Mouse (Mus musculus) T-helper 1 cell (primary cell): ENCODE measurements around the gene Dusp12.

Experiments used
- in situ Hi-C: fragments of 300-600 bp; cut with MboI, MseI; formaldehyde crosslinking; loops from one replicate; pipeline ENCODE4 v1.15.1; 2025; ENCODE audit warnings: high pct_unique_total_duplicates

The Dusp12 gene

DNA sequence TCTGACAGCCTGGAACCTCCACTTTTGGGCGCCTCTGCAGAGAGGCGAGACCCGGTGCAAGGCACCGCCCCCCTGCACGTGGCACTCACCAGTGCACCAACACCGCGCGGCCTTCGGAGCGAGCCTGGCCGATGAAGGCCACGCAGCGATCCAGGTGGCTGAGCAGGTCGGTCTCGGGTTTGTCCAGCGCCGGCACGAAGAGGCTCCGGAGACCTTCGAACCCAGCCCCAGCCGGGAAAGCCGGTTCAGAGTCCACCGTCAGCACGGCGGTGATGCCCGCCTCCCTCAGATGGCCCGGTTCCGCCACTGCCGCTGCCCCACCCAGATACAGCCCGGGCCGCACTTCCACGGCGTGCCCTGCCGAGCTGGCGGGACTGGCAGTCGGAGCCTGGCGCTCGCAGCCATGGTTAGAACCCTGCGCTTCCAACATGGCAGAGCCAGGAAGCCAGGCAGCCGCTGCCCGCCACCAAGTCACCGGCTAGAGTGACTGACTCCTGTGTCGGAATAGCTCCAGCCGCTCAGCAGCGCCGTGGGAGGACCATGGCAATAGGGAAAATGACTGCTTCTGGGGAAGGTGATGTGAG is at the start of gene Dusp12, which contains the start of gene Gm26620:
Gene Dusp12 (minus strand): TSS at position 563 of the 584 bp plus-strand sequence.
Gene Gm26620 (plus strand): TSS at position 88 of the 584 bp plus-strand sequence.
- in situ Hi-C loops = no loop called here

DNA sequence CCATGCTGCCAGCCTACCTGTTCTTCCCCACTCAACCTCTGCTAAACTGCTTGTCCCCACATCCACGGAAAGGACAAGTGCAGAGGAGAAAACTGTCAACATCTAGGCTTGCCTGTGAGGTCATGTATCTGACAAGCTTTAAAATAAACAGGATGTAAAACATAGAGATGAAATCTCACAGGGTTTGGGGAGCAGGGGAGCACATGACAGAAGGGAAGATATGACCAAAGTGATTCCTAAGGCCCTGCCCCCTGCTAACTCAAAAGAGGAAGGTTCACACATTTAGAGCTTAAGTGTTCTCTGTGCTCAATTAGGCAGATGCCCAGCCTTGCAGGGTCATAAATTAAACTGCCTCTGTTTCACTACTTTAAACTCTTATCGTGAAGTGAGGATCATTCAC is 49.0 kb upstream of the Dusp12 start:
- in situ Hi-C loops = no loop called here

DNA sequence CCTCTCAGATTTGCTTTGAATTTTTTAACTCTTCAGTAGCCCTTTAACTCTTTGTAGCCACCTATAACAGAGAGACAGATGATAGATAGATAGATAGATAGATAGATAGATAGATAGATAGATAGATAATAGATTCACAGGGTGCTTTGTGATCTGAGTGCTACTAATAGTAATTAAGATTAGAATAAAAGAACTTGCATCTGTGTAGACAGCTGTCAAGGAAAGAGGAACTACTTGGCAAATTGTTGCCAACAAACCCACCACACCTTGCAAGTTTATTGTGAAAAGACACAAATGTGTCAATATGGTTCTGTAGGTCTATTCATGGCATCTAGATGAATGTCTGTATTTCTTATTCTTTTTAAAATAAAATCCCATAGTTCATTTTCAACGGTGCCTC is 48.6 kb upstream of the Dusp12 start:
- in situ Hi-C loops = no loop called here

DNA sequence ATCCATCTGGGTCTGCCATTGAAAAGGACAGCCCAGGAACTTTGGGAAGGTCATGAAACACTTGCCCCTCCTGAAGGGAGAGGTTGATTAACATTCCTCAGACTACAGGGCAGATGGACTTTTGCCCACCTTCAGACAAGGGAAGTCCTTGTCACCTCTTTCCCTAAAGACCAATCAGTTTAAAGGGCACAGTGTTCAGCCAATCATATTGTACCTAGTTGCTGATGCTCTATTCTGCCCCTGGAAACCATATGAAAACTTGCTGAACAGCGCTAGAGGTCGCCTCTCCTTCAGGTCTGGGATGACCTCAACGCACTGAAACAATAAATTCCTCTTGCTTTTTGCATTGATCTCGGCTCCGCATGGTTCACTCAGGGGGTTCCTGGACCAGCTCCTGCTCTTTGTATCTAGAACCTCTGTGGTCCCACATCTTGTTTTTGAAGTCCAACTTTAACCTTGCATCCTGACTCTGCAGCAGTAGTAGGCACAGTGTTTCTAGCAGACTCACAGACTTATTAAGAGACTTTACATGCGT is 48.1 kb upstream of the Dusp12 start:
- in situ Hi-C loops = no loop called here

GRCm38 (mm10) chr1:170932043-170932442 is 46.7 kb upstream of the Dusp12 start:
- in situ Hi-C loops = no loop called here

DNA sequence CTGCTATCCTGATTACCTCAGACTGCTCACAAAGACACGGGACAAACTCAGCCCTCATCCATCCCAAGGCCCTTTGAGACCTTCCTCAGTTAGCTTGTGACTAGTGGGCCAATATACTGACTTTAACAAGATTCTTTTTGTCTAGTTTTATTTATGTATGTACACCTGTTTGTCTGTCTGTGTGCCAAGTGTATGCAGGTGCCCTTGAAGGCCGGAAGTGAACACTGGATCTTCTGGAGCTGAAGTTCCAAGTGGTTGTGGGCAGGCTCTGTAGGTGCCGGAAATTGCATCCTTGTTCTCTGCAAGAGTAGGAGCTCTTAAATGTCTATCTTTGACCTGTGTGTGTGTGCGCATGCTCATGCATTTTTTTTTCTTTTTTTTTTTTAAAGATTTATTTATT is 43.9 kb upstream of the Dusp12 start:
- in situ Hi-C loops = no loop called here

DNA sequence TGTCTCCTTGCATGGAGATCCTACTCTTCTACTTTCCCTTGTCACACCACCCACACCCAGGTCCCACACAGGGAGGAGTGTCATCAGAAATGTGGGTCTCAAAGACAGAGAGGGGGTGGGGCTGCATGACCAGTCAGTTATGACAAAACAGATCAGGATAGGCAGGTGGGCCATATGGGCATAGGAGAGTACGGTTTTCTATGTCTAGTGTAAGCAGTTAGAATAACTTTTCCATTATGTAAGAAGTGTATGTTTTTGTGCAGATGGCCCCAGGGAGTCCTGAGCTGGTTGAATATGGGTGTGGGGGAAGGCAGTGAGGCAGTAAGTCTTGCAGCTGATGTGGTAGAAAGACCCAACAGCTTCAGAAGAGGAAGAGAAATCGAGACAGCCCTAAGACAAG is 43.1 kb upstream of the Dusp12 start:
- in situ Hi-C loops = no loop called here

DNA sequence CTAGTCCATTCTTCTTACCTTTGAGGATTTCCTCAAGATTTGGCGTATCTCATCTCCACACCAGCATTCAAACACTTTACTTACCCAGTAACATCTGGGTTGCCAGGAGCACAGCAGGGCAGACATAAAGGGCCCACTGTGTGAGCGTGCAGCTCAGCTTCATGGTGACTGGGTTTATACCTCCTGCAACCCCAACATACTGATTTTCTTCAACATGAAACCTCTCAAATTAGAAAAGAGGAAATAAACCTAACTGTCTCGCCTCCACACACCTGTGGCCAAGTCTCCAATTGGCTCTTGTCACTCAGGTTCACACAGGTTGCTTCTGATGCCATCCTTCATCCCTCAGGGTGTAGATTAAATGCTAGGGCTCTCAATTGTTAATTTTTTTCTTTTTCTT is 42.0 kb upstream of the Dusp12 start, which contains the start of gene Fcrla:
Gene Fcrla (minus strand): TSS at position 206 of the 400 bp plus-strand sequence.
- in situ Hi-C loops = no loop called here

GRCm38 (mm10) chr1:170926941-170927340 is 41.6 kb upstream of the Dusp12 start:
- in situ Hi-C loops = no loop called here

- in situ Hi-C loops = no loop called here
Observed at GRCm38 (mm10) chr1:170924485-170924884, 39.1 kb upstream of the Dusp12 start.

DNA sequence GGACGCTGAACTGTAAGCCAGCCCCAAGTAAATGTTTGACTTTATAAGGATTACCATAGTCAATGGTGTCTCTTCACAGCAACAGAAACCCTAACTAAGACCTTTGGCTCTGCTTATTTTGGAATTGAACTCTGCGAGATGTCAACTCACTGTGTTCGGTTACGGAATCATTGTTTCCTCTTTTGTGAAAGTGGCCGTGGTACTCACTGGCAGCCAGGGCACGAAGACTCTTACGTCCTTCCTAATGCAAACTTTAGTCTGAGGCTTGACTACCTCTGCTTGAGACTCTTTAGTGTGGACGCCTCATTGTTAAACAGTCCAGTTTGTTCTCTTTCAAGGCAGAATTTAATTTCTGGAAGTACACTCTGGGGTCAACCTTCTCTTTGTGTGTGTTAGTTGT is 34.0 kb upstream of the Dusp12 start:
- in situ Hi-C loops = no loop called here

DNA sequence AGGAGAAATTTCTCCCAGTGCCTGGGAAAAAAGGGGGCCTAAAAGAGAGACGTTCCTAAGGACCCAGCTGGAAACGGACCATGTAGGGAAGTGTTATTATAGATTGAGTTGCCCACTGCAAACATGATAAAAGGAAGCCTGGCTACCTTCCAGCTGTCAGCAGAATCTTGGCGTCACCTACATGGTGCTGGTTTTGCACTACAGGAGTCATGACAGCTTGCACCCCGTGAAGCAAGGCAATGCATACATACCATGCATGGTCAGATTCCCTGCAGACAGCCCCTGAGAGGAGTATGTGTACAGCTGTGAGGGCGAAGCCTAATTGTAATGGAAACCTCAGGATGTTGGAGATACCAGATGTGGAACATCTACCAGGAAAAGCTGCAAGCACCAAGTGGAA is 30.3 kb upstream of the Dusp12 start:
- in situ Hi-C loops = no loop called here

- in situ Hi-C loops = no loop called here
Observed at GRCm38 (mm10) chr1:170912891-170913615, 27.7 kb upstream of the Dusp12 start, which contains the start of gene Fcrlb. TSS of gene Fcrlb (minus strand) at chr1:170912941.

GRCm38 (mm10) chr1:170911907-170912660 is 26.7 kb upstream of the Dusp12 start:
- in situ Hi-C loops = no loop called here

GRCm38 (mm10) chr1:170908341-170908740 is 23.0 kb upstream of the Dusp12 start:
- in situ Hi-C loops = no loop called here

DNA sequence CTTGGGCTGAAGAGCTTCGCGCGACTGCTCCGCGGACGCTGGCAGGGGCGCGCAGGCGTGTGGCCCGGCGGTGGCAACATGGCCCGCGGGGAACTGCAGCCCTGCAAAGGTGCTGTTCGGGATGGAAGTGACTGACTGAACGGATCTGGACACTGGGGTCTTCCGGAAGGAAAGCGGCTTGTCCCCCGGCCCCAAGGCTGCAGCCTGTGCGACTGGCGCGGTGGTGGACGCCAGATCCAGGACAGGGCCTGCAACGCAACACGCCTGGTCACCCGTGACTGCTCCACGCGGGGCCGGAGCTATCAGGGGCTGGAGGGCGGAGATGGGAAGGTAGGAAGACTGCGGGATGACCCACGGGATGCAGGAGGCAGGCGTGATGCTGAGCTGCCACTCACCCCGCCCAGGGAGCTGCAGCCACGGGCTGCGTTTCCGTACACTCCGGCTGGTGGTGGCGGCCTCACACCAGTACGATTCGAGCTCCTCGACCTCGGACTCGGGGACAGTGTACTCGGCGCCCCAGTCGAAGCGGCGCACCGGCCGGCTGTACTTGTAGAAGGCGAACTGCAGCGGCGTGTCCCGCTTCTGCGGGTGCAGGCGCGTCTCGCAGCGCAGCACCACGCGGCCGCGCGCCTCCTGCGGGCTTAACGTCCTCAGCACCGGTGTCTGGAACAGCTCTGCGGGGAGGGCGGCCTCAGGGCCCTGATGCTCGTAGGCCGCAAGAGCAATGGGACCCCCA is 22.3 kb upstream of the Dusp12 start:
- in situ Hi-C loops = no loop called here

DNA sequence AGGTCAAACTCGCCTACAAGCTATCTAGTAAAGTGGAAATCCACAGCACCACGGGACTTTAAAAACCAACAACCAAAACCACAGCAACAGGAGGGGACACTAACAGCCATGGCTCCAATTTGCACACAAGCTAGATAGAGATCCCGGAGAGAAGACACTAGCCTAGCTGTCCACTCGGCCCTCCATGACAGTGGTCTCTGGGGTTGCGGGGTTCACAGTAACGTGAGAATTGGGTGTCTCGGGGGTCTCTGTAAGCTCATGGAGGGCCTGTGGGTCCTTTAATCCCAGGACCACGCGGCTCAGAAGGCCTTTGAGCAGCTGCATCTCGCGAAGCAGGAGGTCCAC is 21.7 kb upstream of the Dusp12 start:
- in situ Hi-C loops = no loop called here

DNA sequence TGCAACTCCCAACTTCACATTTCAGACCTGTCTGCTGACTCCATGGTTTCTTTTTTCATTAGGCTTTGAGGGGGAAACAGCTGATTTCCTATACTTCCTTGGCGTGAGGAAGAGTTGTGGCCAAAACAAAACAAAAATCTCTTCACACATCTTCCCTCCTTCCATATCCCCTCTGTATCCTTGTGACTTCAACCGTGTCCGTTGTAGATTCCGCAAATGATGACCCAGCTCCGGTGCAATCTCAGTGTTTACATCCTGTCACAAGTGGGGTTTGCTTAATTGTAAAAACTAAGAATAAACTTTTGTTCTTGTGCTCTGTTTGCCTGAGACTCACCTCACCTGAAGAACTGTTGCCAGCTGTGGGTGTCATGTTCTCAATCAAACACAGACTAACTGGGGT is 18.1 kb upstream of the Dusp12 start:
- in situ Hi-C loops = no loop called here

- in situ Hi-C loops = no loop called here
Observed at GRCm38 (mm10) chr1:170901536-170902238, 16.3 kb upstream of the Dusp12 start.

GRCm38 (mm10) chr1:170900799-170901467 is 15.6 kb upstream of the Dusp12 start:
- in situ Hi-C loops = no loop called here
